Mouse (Mus musculus) ES-Bruce4 (cell line): ENCODE measurements at regions not wholly inside any gene's neighbourhood (a gene's known extent, or its start where the extent isn't known, plus 50 kb on each side); places are given as distances from the start of the nearest gene placed in this dataset.

ENCODE experiments used
- CTCF ChIP-seq: IDR thresholded peaks from one replicate; pipeline ENCODE4 v1.8.1; 2011; ENCODE audit warnings: low read depth, low read length
- EP300 ChIP-seq: IDR thresholded peaks from 2 replicates; pipeline ENCODE4 v1.6.1; 2011; ENCODE audit warnings: low read depth, low read length; ENCODE audit not compliant: insufficient read depth
- POLR2A ChIP-seq: IDR thresholded peaks from one replicate; pipeline ENCODE4 v1.8.1; 2011; ENCODE audit warnings: low read length; ENCODE audit not compliant: insufficient read depth

- no peak for TF ChIP-seq CTCF
- no peak for TF ChIP-seq EP300
- no peak for TF ChIP-seq POLR2A
Observed at GRCm38 (mm10) chr15:86899961-86900360, 644.1 kb upstream of the Fam19a5 start.
